Mouse (Mus musculus): ENCODE measurements around the gene Atp5b.

GRCm38 (mm10) chr10:128123833-128124232 is 40.8 kb downstream of the Atp5b start:
- TF ChIP-seq POLR2A (IDR thresholded peaks at IDR 0.05; ENCODE audit: low read depth, low read length) (no peak), CTCF (IDR thresholded peaks at IDR 0.05; ENCODE audit: extremely low read depth, insufficient read depth, insufficient read length, insufficient replicate concordance) (no peak)
